Mouse (Mus musculus) right cerebral cortex, postnatal 36 days (tissue): ENCODE measurements around the gene Nudt15.
"Not testable (repeated sequence)": the region's sequence is repeated elsewhere in the genome, so short reads cannot be mapped to it uniquely, and the experiment has no call there.

Source experiments
- DNase-seq, 2 experiments: peaks; one replicate each; pipeline ENCODE4 v3.0.0; 2022; ENCODE audit warnings: low spot score in 2 of 2, mixed read lengths in 1 of 2

Gene Nudt15

DNA sequence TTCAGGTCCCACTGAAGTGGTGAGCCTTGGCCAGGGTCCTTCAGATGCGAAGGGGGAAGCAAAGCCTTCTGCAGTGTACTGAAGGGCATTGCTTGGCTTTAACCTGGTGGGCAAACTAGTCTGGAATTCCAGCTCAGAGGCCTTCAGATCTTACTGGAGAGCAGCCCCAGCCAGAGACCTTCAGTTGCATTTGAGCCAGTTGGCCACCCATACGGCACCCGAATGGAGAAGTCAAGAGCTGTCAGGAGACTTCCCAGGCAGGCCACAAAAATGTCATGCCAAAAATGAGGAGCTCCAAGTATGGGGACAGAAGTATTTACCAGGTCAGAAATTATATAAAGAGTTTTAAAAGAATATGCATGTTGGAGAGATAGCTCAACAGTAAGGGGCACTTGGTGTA lies at the start of gene Nudt15:
Gene Nudt15 (minus strand): TSS at position 192 of the 400 bp plus-strand sequence.
- DNase-seq = no peak

DNA sequence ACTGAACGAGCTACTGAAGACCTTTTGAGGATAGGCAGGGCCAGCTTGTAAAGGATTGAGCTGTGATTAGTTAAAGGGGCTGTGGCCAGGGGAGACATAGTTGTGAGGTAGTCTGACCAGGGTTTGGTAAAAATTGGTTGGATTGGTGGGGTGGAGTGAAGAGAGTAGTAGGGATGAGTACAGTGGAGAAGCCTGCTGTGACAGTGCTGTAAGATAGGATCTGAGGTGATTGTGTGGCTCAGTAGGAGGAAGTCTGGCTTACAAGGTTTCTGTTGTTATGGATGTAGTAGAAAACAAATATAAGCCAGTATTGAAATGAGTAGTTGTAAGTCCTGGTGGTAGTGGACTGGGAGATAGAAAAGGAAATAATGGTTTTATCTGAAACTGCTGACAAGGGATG lies 44.1 kb upstream of the Nudt15 start:
- DNase-seq = no peak

DNA sequence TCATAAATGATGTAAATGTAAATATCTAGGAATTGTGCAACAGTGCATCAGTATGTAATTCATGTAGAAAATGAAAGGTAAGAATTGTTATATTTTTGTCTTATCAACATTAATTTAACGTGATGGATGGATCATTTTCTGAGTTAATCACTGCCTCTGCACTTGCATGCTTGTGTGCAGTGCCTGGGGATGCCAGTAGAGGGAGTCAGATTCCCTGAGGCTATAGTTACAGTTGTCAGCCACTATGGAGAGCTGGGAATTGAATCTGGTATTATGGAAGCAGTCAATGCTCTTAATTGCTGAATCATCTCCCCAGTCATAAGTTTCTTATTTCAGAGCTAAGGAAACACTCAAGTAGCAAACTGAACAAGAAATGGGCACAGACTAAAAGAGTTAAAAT lies 40.0 kb upstream of the Nudt15 start:
- no peak for DNase-seq

DNA sequence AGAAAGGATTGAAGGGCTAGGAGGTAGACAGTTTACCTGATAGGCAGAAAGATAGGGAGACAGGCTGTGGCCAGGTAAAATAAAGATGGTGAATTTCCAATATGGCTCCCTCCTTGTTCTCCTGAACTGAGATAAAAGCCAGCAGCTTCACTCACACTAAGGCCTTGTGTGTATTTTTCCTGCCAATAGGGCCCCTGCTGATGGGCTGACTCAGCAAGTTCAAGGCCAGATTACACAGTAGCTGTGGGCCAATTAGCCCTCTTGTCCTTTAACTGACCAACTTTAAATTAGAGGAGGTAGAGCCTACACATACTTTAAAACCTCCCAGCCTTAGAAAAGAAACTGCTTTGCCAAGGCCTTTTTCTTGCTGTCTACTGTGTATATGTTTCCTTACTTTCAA lies 28.3 kb upstream of the Nudt15 start:
- no peak for DNase-seq

DNA sequence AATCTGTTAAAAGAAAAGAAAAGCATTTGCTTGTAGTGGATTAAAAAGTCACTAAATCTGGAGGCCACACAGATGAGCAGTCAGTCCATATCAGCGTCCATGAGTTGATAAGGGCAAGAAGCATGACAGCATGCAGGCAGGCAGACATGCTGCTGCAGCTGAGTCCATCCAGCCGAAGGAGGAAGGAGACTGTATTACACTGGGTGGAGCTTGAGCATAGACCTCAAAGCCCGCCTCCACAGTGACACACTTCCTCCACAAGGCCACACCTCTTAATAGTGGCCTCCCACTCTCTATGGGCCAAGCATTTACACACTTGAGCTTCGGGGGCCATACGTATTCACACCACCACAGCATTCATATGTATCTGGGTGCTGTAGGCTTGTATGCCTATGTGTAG lies 26.0 kb upstream of the Nudt15 start:
- no peak for DNase-seq

GRCm38 (mm10) chr14:73571143-73571542 lies 23.1 kb upstream of the Nudt15 start:
- DNase-seq = no peak

- DNase-seq = not testable (repeated sequence)
These were observed 21.8 kb upstream of the Nudt15 start for GRCm38 (mm10) chr14:73569831-73570230.

- no peak for DNase-seq
These were observed 5.2 kb upstream of the Nudt15 start for GRCm38 (mm10) chr14:73553122-73553696.

GRCm38 (mm10) chr14:73552341-73553121 lies 4.5 kb upstream of the Nudt15 start:
- DNase-seq = peak; percentile 87 to 90

GRCm38 (mm10) chr14:73551164-73551563 lies 3.1 kb upstream of the Nudt15 start:
- no peak for DNase-seq

- peak in 1 of 2 experiments; percentile 7 for DNase-seq
These were observed 2.7 kb upstream of the Nudt15 start for GRCm38 (mm10) chr14:73550732-73551131.

DNA sequence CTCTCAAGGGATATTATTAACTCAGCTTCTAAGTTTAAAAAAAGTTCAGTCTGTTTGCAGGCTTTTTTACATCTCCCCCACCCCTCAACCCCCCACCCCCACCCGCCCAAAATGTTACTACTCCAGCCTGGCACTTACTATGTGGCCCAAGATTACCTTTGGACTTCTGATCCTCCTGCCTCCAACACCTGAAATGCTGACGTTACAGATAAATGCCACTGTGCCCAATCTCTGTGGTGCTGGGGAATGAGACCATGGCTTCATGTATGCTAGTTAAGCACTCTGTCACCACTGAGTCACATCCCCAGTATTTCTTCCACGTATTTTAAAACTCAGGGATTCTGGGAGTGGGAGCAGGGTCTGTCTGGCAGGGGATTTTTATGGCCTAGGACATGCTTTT lies 2.2 kb upstream of the Nudt15 start:
- no peak for DNase-seq

GRCm38 (mm10) chr14:73547034-73547433 lies 1.0 kb downstream of the Nudt15 start:
- DNase-seq = no peak

DNA sequence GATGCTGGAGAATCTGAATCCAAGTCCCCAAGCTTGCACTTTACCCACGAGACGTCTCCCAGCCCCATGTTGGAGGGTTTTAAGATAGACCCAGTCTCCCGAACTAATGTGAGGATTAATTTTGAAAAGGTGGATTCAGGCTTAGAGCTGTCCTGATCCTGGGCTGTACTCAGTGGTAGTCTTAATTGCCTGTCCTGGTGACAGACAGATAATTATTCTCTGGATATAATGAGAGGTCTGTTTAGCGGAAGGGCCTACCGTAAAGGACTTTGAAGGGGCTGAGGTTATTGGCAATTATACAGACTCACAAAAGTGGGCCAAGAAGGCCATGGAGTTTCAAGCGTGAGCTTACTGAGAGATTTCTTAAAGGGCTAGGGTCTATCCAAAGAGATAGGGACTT lies 4.3 kb downstream of the Nudt15 start:
- DNase-seq = no peak

DNA sequence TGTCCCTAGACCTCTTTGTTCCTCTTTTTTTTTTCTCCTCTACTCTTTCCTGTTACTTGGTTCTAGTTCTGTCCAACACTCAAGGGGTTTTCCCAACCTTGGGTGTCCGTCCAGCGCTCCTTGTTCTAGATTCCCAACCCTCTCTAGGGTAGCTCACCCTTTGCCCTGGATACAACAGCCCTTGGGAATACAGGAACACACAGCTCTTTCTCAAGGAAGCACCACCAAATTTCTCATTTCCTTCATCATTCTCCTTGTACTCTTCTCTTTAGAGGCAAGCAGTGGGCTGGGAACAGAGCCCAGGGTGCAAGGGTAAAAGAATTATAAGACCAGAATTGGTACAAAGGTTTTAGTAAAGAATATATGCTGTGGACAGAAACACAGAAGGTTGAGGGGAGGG lies 12.4 kb downstream of the Nudt15 start:
- DNase-seq = no peak

GRCm38 (mm10) chr14:73533755-73534465 lies 14.1 kb downstream of the Nudt15 start:
- DNase-seq = no peak

DNA sequence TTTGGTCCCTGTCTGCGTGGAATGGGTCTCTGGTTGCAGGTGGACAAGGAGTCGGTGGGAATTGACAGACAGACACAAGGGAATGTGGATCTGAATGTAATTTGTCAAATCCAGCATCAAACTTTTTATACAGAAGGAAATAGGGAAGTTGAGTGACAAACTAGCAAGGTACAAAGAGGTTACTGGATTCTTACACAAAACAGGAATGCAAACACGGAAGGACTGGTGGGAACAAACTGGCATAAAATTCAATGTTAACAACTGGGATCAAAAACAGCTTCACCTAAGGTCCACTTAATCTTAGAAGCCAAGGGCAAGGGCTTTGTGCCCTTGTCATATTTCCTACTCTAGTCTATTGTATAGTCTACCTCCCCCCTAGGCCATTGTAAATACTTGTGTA lies 19.4 kb downstream of the Nudt15 start:
- DNase-seq = not testable (repeated sequence)

- DNase-seq = peak; percentile 90 to 93
These were observed 23.1 kb downstream of the Nudt15 start, which contains the start of gene Sucla2 for GRCm38 (mm10) chr14:73524766-73525448. Gene Sucla2 (plus strand): TSS chr14:73525319.

DNA sequence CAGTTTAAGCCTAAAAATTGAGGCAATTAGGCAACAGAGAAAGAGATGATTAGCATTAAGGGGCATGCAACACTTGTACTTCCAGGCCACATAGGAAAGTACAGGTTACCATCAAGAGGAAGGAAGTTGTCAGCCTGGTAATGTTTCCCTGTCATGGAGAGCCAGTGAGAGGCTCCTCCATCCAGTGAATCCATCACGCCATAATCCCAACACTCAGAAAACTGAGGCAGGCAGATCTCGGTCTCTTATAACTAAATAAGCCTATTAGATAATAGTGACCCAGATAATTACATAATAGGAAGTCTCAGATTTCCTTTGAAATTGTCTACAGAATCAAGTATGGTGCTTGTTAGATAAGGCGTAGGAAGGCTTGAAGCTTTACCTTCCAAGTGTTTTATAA lies 23.9 kb downstream of the Nudt15 start:
- no peak for DNase-seq

DNA sequence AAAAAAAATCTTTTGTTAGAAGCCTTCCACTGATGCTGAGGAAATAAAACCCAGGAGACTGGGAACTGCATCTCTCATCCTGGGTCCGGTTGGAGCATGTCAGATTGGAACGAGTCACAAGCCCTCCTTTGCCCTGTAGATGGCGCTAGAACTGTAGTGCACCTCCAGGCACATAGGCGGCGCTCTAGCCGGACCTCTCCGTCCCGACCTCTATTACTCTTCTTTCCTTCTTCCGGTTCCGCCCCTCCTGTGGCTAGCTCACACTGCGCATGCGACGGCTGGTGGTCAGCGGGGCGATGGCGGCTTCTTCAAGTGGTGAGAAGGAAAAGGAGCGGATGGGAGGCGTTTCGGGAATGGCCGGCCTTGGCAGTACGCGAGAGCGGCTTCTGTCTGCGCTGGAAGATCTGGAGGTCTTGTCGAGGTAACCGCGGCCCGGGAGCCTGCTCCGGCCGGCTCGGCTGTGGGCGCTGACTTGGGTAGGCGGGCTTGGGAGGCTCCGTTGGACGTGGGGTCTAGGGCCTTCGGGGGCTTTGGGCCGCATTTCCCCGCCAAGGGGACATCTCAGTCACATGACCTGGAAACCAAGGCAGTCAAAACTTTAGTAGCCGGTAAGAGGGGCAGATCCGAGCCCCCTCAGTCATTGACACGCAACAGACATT lies 38.1 kb downstream of the Nudt15 start, which contains the start of gene Med4:
Gene Med4 (plus strand): TSS at position 261 of the 659 bp plus-strand sequence.
- peak; percentile 90 to 91 for DNase-seq

DNA sequence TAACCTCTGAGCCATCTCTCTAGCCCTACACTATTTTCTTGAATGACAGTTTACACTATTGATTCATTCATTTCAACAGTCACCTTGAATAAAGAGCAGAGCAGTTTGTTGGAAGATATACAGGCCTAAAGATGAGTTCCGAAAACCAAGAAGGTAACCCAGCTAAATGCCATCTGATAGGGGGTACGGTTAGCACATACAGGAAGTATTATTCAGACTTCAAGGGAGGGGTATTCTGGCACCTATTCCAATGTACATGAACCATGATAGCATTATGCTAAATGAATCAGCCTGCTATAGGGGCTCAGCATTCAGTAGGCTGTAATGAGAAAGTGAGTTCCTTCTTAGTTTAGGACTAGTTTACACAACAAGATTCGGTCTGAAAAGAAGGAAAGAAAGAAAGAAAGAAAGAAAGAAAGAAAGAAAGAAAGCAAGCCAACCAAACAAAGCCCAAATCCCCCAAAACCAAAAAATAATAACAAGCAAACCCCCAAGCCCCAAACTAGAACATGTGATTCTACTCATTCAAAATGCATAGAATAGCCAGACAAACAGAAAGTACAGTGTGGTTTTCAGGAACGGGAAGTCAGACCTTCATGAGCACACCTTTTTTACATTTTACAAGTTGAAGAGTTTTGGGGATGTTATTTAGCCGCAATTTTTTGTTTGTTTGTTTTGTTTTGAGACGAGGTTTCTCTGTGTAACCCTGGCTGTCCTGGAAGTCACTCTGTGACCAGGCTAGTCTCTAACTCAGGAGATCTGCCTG lies 39.2 kb downstream of the Nudt15 start:
- DNase-seq = no peak
